Mouse (Mus musculus) frontal cortex, postnatal 36 days (tissue): Measurements from ENCODE around the gene Gm34653.
"Not testable (repeated sequence)": the region's sequence is repeated elsewhere in the genome, so short reads cannot be mapped to it uniquely, and the experiment has no call there.

Source experiments
- DNase-seq, 2 experiments: peaks; one replicate each; pipeline ENCODE4 v3.0.0; 2022; ENCODE audit warnings: low spot score in 2 of 2

Gm34653 gene

GRCm38 (mm10) chr2:34818492-34818891, 14.3 kb upstream of the Gm34653 start:
- no peak for DNase-seq

GRCm38 (mm10) chr2:34825827-34826459, 6.9 kb upstream of the Gm34653 start, which contains the start of gene Fbxw2:
TSS of gene Fbxw2 (minus strand) at chr2:34826311.
- DNase-seq: peak; percentile 89 to 94

- no peak for DNase-seq
These were observed 6.2 kb upstream of the Gm34653 start for GRCm38 (mm10) chr2:34826460-34827231.

- no peak for DNase-seq
These were observed 5.2 kb upstream of the Gm34653 start for GRCm38 (mm10) chr2:34827591-34827990.

GRCm38 (mm10) chr2:34828026-34828425, 4.8 kb upstream of the Gm34653 start:
- no peak for DNase-seq

- DNase-seq: not testable (repeated sequence)
These were observed 2.7 kb upstream of the Gm34653 start for GRCm38 (mm10) chr2:34830066-34830465.

GRCm38 (mm10) chr2:34833624-34834023, 817 bp downstream of the Gm34653 start:
- DNase-seq: no peak

GRCm38 (mm10) chr2:34835669-34836068, 2.9 kb downstream of the Gm34653 start:
- DNase-seq: no peak

- not testable (repeated sequence) for DNase-seq
These were observed 7.3 kb downstream of the Gm34653 start for GRCm38 (mm10) chr2:34840143-34840542.

- peak; percentile 33 to 67 for DNase-seq
These were observed 8.9 kb downstream of the Gm34653 start for GRCm38 (mm10) chr2:34841706-34842105.

GRCm38 (mm10) chr2:34843211-34843939, 10.6 kb downstream of the Gm34653 start:
- DNase-seq: peak in 1 of 2 experiments; percentile 12

- no peak for DNase-seq
These were observed 14.9 kb downstream of the Gm34653 start for GRCm38 (mm10) chr2:34847702-34848101.

- no peak for DNase-seq
These were observed 22.5 kb downstream of the Gm34653 start for GRCm38 (mm10) chr2:34855265-34855664.

GRCm38 (mm10) chr2:34857728-34858127, 24.9 kb downstream of the Gm34653 start:
- DNase-seq: no peak

- DNase-seq: no peak
These were observed 36.9 kb downstream of the Gm34653 start for GRCm38 (mm10) chr2:34869680-34870079.

- DNase-seq: peak; percentile 93 to 94
These were observed 38.0 kb downstream of the Gm34653 start for GRCm38 (mm10) chr2:34870520-34871474.

- DNase-seq: no peak
These were observed 41.5 kb downstream of the Gm34653 start, which contains the start of gene Cutal for GRCm38 (mm10) chr2:34874271-34874670. TSS of gene Cutal (plus strand) at chr2:34874396.

GRCm38 (mm10) chr2:34874816-34875345, 42.1 kb downstream of the Gm34653 start, which contains the start of gene Psmd5:
TSS of gene Psmd5 (minus strand) at chr2:34874968.
- DNase-seq: no peak

GRCm38 (mm10) chr2:34880054-34880453, 47.2 kb downstream of the Gm34653 start:
- no peak for DNase-seq

GRCm38 (mm10) chr2:34882757-34883156, 50.0 kb downstream of the Gm34653 start:
- no peak for DNase-seq

- no peak for DNase-seq
These were observed 50.4 kb downstream of the Gm34653 start for GRCm38 (mm10) chr2:34883190-34883589.
